In the genomic region with DNA sequence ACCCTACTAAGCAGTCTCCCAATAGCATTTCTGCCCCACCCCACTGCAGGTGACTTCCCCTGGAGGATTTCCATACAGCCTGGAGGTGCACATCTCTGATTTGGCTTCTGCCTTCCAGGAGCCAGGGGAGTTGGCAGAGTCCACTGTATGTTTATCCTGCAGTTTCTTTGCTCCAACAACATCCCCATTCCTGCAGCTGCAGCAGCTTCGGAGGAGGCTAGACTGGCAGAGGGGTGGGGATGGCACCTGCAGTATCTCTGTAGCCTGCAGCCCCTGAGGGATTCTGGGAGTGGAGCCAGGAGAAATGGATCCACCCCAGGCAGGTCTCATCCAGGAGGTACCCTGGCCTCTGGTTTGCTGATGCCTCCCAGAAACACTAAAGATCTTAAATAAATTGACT, we compare ENCODE assay signal across 17 mouse cellular contexts. TPM values are rescaled to one million over a fixed set of nuclear protein-coding genes. Genes with fewer than 3 reads are reported as not detected.
DNase-seq lines count a peak whose midpoint lies in the region; ATAC-seq and TF ChIP-seq lines count a peak whose summit lies in the region.
"Had no signal": no experiment of that assay in that cellular context is flagged by ENCODE, and none has a peak within 500 bp of the region (broad histone marks: within the 10 kb centered on the region; RNA-seq: fewer than 3 reads in every experiment).

No protein-coding gene starts in this region.

- H3K36me3 ChIP-seq in forebrain, embryonic 14.5 days (ENCODE audit: control insufficient read depth, insufficient read depth, low read length) = no peaks in the 10 kb centered on the region
- no peaks in the 10 kb centered on the region for H3K36me3 ChIP-seq in forebrain, embryonic 16.5 days (ENCODE audit: control insufficient read depth, insufficient read depth)
- no peaks in the 10 kb centered on the region for H3K36me3 ChIP-seq in midbrain, embryonic 13.5 days
- H3K36me3 ChIP-seq in midbrain, embryonic 11.5 days (ENCODE audit: control insufficient read depth, insufficient read depth, low read length) = no peaks in the 10 kb centered on the region
- no peaks in the 10 kb centered on the region for H3K36me3 ChIP-seq in neural tube, embryonic 15.5 days
- H3K36me3 ChIP-seq: embryonic facial prominence, embryonic 15.5 days; limb, embryonic 15.5 days had no signal

- no peak for DNase-seq in forebrain, embryonic 14.5 days (ENCODE audit: low spot score)
- DNase-seq in midbrain, embryonic 11.5 days (ENCODE audit: low spot score, missing footprints) = no peak
- DNase-seq in adrenal gland, postnatal 4 days (ENCODE audit: low spot score in 2 of 2) = no peak
- DNase-seq in urinary bladder, adult 2 months (ENCODE audit: low spot score) = no peak
- DNase-seq: adrenal gland, postnatal 10 days; heart, adult 11 months; heart, postnatal 10 days; kidney, adult 18-20 months; lung, embryonic 14.5 days had no signal

- no peak for ATAC-seq in forebrain, embryonic 14.5 days
- no peak for ATAC-seq in forebrain, embryonic 16.5 days
- no peak for ATAC-seq in midbrain, embryonic 13.5 days
- no peak for ATAC-seq in midbrain, embryonic 11.5 days (ENCODE audit: low FRiP score)
- no peak for ATAC-seq in neural tube, embryonic 15.5 days (ENCODE audit: low FRiP score)
- ATAC-seq: forebrain, embryonic 13.5 days had no signal

- H3K4me3 ChIP-seq in forebrain, embryonic 14.5 days (ENCODE audit: low read depth, low read length) = no peak overlapping the region
- no peak overlapping the region for H3K4me3 ChIP-seq in forebrain, embryonic 16.5 days (replicated peaks; ENCODE audit: low read length)
- H3K4me3 ChIP-seq in midbrain, embryonic 13.5 days (replicated peaks) = 0 out of 2 replicates have a peak overlapping the region, but pooled peaks have one; percentile 6
- H3K4me3 ChIP-seq in midbrain, embryonic 11.5 days (ENCODE audit: low read depth, low read length) = no peak overlapping the region
- H3K4me3 ChIP-seq in cortical plate, adult 2 months (ENCODE audit: insufficient read depth, low read length) = peak overlapping the region; percentile 38
- H3K4me3 ChIP-seq in neural tube, embryonic 15.5 days (replicated peaks) = peak overlapping the region; percentile 21
- H3K4me3 ChIP-seq: embryonic facial prominence, embryonic 15.5 days; forebrain, embryonic 13.5 days; limb, embryonic 15.5 days had no signal

- TF ChIP-seq CTCF in cortical plate, adult 2 months (IDR thresholded peaks at IDR 0.05; ENCODE audit: extremely low read depth, insufficient read depth, low read length) = no peak

- no peak overlapping the region for H3K27ac ChIP-seq in forebrain, embryonic 14.5 days (ENCODE audit: low read depth, low read length)
- no peak overlapping the region for H3K27ac ChIP-seq in forebrain, embryonic 16.5 days (ENCODE audit: low read length)
- no peak overlapping the region for H3K27ac ChIP-seq in midbrain, embryonic 13.5 days
- no peak overlapping the region for H3K27ac ChIP-seq in midbrain, embryonic 11.5 days (ENCODE audit: low read depth, low read length)
- H3K27ac ChIP-seq in cortical plate, adult 2 months (ENCODE audit: insufficient read depth, low read length) = peak overlapping the region; percentile 86
- H3K27ac ChIP-seq in neural tube, embryonic 15.5 days (replicated peaks) = no peak overlapping the region
- H3K27ac ChIP-seq: embryonic facial prominence, embryonic 15.5 days; forebrain, embryonic 13.5 days; limb, embryonic 15.5 days had no signal

- WGBS in forebrain, embryonic 14.5 days = 56% methylated on average over 1 of the region's 1 CpGs
- WGBS in forebrain, embryonic 16.5 days = 31% methylated on average over 1 of the region's 1 CpGs
- 65% methylated on average over 1 of the region's 1 CpGs for WGBS in midbrain, embryonic 13.5 days
- 53% methylated on average over 1 of the region's 1 CpGs for WGBS in midbrain, embryonic 11.5 days
- 38% methylated on average over 1 of the region's 1 CpGs for WGBS in neural tube, embryonic 15.5 days

- no peaks in the 10 kb centered on the region for H3K27me3 ChIP-seq in forebrain, embryonic 14.5 days (replicated peaks; ENCODE audit: control insufficient read depth, insufficient read depth, low read length)
- H3K27me3 ChIP-seq in forebrain, embryonic 16.5 days (replicated peaks; ENCODE audit: control insufficient read depth, insufficient read depth, low read length) = 0 out of 2 replicates have a peak, but pooled peaks cover 3% of the 10 kb centered on the region
- H3K27me3 ChIP-seq in midbrain, embryonic 13.5 days = peaks cover 13% of the 10 kb centered on the region; the same call in 1 of the 2 replicates
- H3K27me3 ChIP-seq in midbrain, embryonic 11.5 days (ENCODE audit: control insufficient read depth, insufficient read depth, low read length) = no peaks in the 10 kb centered on the region
- peaks cover 2% of the 10 kb centered on the region; the same call in 1 of the 2 replicates for H3K27me3 ChIP-seq in neural tube, embryonic 15.5 days (replicated peaks)

- H3K4me1 ChIP-seq in forebrain, embryonic 14.5 days (ENCODE audit: control insufficient read depth, insufficient read depth, low read length) = peaks cover 5% of the 10 kb centered on the region; the same call in 1 of the 2 replicates
- peaks cover 18% of the 10 kb centered on the region for H3K4me1 ChIP-seq in forebrain, embryonic 16.5 days (replicated peaks; ENCODE audit: control insufficient read depth, insufficient read depth, low read length)
- H3K4me1 ChIP-seq in midbrain, embryonic 13.5 days (replicated peaks) = peaks cover 17% of the 10 kb centered on the region
- H3K4me1 ChIP-seq in midbrain, embryonic 11.5 days (ENCODE audit: control insufficient read depth, insufficient read depth, low read length) = peaks cover 2% of the 10 kb centered on the region
- H3K4me1 ChIP-seq in cortical plate, adult 2 months (ENCODE audit: control insufficient read depth, insufficient read depth, low read length) = peaks cover 5% of the 10 kb centered on the region
- peaks cover 25% of the 10 kb centered on the region for H3K4me1 ChIP-seq in neural tube, embryonic 15.5 days

- no peaks in the 10 kb centered on the region for H3K9me3 ChIP-seq in forebrain, embryonic 14.5 days (replicated peaks; ENCODE audit: control insufficient read depth, low read length)
- no peaks in the 10 kb centered on the region for H3K9me3 ChIP-seq in forebrain, embryonic 16.5 days (ENCODE audit: control insufficient read depth, low read length)
- no peaks in the 10 kb centered on the region for H3K9me3 ChIP-seq in midbrain, embryonic 13.5 days
- H3K9me3 ChIP-seq in midbrain, embryonic 11.5 days (ENCODE audit: control insufficient read depth, low read length) = no peaks in the 10 kb centered on the region
- no peaks in the 10 kb centered on the region for H3K9me3 ChIP-seq in neural tube, embryonic 15.5 days (replicated peaks)
- H3K9me3 ChIP-seq: embryonic facial prominence, embryonic 15.5 days; forebrain, embryonic 13.5 days; limb, embryonic 15.5 days had no signal

- H3K4me2 ChIP-seq in forebrain, embryonic 14.5 days (ENCODE audit: low read length) = no peak overlapping the region
- no peak overlapping the region for H3K4me2 ChIP-seq in forebrain, embryonic 16.5 days (ENCODE audit: low read length)
- 0 out of 2 replicates have a peak overlapping the region, but pooled peaks have one; percentile 9 for H3K4me2 ChIP-seq in midbrain, embryonic 13.5 days (replicated peaks)
- no peak overlapping the region for H3K4me2 ChIP-seq in midbrain, embryonic 11.5 days
- peak overlapping the region; percentile 49 for H3K4me2 ChIP-seq in neural tube, embryonic 15.5 days
- H3K4me2 ChIP-seq: embryonic facial prominence, embryonic 15.5 days; forebrain, embryonic 13.5 days; limb, embryonic 15.5 days; lung, embryonic 14.5 days had no signal

- no peak for TF ChIP-seq POLR2A in cortical plate, adult 2 months (IDR thresholded peaks at IDR 0.05; ENCODE audit: extremely low read depth, insufficient read depth, low read length)

- H3K9ac ChIP-seq in forebrain, embryonic 14.5 days (ENCODE audit: low read length) = 0 out of 2 replicates have a peak overlapping the region, but pooled peaks have one; percentile 35
- H3K9ac ChIP-seq in forebrain, embryonic 16.5 days (replicated peaks; ENCODE audit: low read depth, low read length) = no peak overlapping the region
- H3K9ac ChIP-seq in midbrain, embryonic 13.5 days (replicated peaks) = no peak overlapping the region
- no peak overlapping the region for H3K9ac ChIP-seq in midbrain, embryonic 11.5 days (ENCODE audit: low read length)
- 0 out of 2 replicates have a peak overlapping the region, but pooled peaks have one; percentile 30 for H3K9ac ChIP-seq in neural tube, embryonic 15.5 days (replicated peaks)
- H3K9ac ChIP-seq: embryonic facial prominence, embryonic 15.5 days; forebrain, embryonic 13.5 days; limb, embryonic 15.5 days; lung, embryonic 14.5 days had no signal

RNA-seq across cellular contexts. Expression of gene Vsnl1, which starts 2.7 kb away (rescaled TPM):
- polyA plus RNA-seq in forebrain, embryonic 14.5 days (2014; fragmentation: Nextera tagmentation; extraction: Ambion mirVana) = 12.8 and 19.7 TPM in 2 replicates
- 17.7 and 34.5 TPM in 2 replicates for polyA plus RNA-seq in forebrain, embryonic 16.5 days (2015; fragmentation: Nextera tagmentation; extraction: Ambion mirVana)
- 16.9 and 19.9 TPM in 2 replicates for polyA plus RNA-seq in midbrain, embryonic 13.5 days (2015; fragmentation: Nextera tagmentation; extraction: Ambion mirVana)
- polyA plus RNA-seq in midbrain, embryonic 11.5 days (2014; fragmentation: Nextera tagmentation; extraction: Ambion mirVana) = 1.3 and 2.5 TPM in 2 replicates
- 586 and 603 TPM in 2 replicates for polyA plus RNA-seq in cortical plate, adult 2 months (2012; rRNA removed)
- polyA plus RNA-seq in neural tube, embryonic 15.5 days (2015; fragmentation: Nextera tagmentation; extraction: Ambion mirVana) = 142 and 148 TPM in 2 replicates
- 10 to 100 TPM; 38.5 to 38.8 TPM for total RNA-seq in adrenal gland, postnatal 4 days (2021)
- polyA plus RNA-seq in urinary bladder, adult 2 months (2012; rRNA removed) = 0.17 and 0.31 TPM in 2 replicates
- total RNA-seq: megakaryocyte progenitor cell, adult 5-6 weeks had no signal

RNA-seq across cellular contexts. Expression of gene Rad51ap2, which starts 22.2 kb away (rescaled TPM):
- 0.09 and 0.15 TPM in 2 replicates for polyA plus RNA-seq in forebrain, embryonic 14.5 days (2014; fragmentation: Nextera tagmentation; extraction: Ambion mirVana)
- 0.30 and 0.62 TPM in 2 replicates for polyA plus RNA-seq in forebrain, embryonic 16.5 days (2015; fragmentation: Nextera tagmentation; extraction: Ambion mirVana)
- 0.17 and 0.49 TPM in 2 replicates for polyA plus RNA-seq in midbrain, embryonic 13.5 days (2015; fragmentation: Nextera tagmentation; extraction: Ambion mirVana)
- 0.22 and 0.42 TPM in 2 replicates for polyA plus RNA-seq in midbrain, embryonic 11.5 days (2014; fragmentation: Nextera tagmentation; extraction: Ambion mirVana)
- polyA plus RNA-seq in cortical plate, adult 2 months (2012; rRNA removed) = 1.2 TPM in 2 replicates
- polyA plus RNA-seq in neural tube, embryonic 15.5 days (2015; fragmentation: Nextera tagmentation; extraction: Ambion mirVana) = 0.28 and 0.36 TPM in 2 replicates
- under 1 TPM; 0.54 to 0.84 TPM for total RNA-seq in adrenal gland, postnatal 4 days (2021)
- polyA plus RNA-seq in urinary bladder, adult 2 months (2012; rRNA removed) = not detected in 2 replicates
- total RNA-seq: heart, postnatal 10 days; megakaryocyte progenitor cell, adult 5-6 weeks had no signal

Comparison
In these comparisons a context has a peak if more than half of its experiments do, and no peak if none do; other contexts are left out.
1. H3K4me2 ChIP-seq: peak in midbrain, embryonic 13.5 days (single experiment) and neural tube, embryonic 15.5 days (single experiment); none in forebrain, embryonic 14.5 days (single experiment), forebrain, embryonic 16.5 days (single experiment) and midbrain, embryonic 11.5 days (single experiment).
2. H3K4me3 ChIP-seq: peak in midbrain, embryonic 13.5 days (single experiment), cortical plate, adult 2 months (single experiment) and neural tube, embryonic 15.5 days (single experiment); none in forebrain, embryonic 14.5 days (single experiment), forebrain, embryonic 16.5 days (single experiment) and midbrain, embryonic 11.5 days (single experiment).
3. H3K9ac ChIP-seq: peak in forebrain, embryonic 14.5 days (single experiment) and neural tube, embryonic 15.5 days (single experiment); none in forebrain, embryonic 16.5 days (single experiment), midbrain, embryonic 13.5 days (single experiment) and midbrain, embryonic 11.5 days (single experiment).